Mouse (Mus musculus): ENCODE data around the gene Klhl7.
A peak's percentile ranks its signal among the peaks of the same experiment; 100 is the strongest.

Gene Klhl7

GRCm38 (mm10) chr5:24100106-24100809, at the start of gene Klhl7:
Gene Klhl7 (plus strand): TSS chr5:24100605.
- DNase-seq (ENCODE audit: low spot score in 2 of 2) = peak; percentile 73 to 85

- no peak for DNase-seq (ENCODE audit: low spot score in 2 of 2)
Observed at GRCm38 (mm10) chr5:24051755-24052675, 48.4 kb upstream of the Klhl7 start.

- no peak for DNase-seq (ENCODE audit: low spot score in 2 of 2)
Observed at GRCm38 (mm10) chr5:24053245-24054190, 46.9 kb upstream of the Klhl7 start.

GRCm38 (mm10) chr5:24054382-24054781, 46.0 kb upstream of the Klhl7 start:
- DNase-seq (ENCODE audit: low spot score in 2 of 2) = no peak

GRCm38 (mm10) chr5:24056865-24057264, 43.5 kb upstream of the Klhl7 start:
- DNase-seq (ENCODE audit: low spot score in 2 of 2) = no peak

- no peak for DNase-seq (ENCODE audit: low spot score in 2 of 2)
Observed at GRCm38 (mm10) chr5:24057592-24057991, 42.8 kb upstream of the Klhl7 start.

GRCm38 (mm10) chr5:24060949-24061348, 39.5 kb upstream of the Klhl7 start:
- DNase-seq (ENCODE audit: low spot score in 2 of 2) = no peak

- no peak for DNase-seq (ENCODE audit: low spot score in 2 of 2)
Observed at GRCm38 (mm10) chr5:24063034-24063433, 37.4 kb upstream of the Klhl7 start.

GRCm38 (mm10) chr5:24063545-24063944, 36.9 kb upstream of the Klhl7 start:
- no peak for DNase-seq (ENCODE audit: low spot score in 2 of 2)

- DNase-seq (ENCODE audit: low spot score in 2 of 2) = no peak
Observed at GRCm38 (mm10) chr5:24068955-24069354, 31.4 kb upstream of the Klhl7 start.

GRCm38 (mm10) chr5:24072031-24072430, 28.4 kb upstream of the Klhl7 start:
- DNase-seq (ENCODE audit: low spot score in 2 of 2) = no peak

GRCm38 (mm10) chr5:24076986-24077718, 23.3 kb upstream of the Klhl7 start:
- peak in 1 of 2 experiments; percentile 18 for DNase-seq (ENCODE audit: low spot score in 2 of 2)

GRCm38 (mm10) chr5:24077739-24078306, 22.6 kb upstream of the Klhl7 start:
- DNase-seq (ENCODE audit: low spot score in 2 of 2) = no peak

GRCm38 (mm10) chr5:24078420-24079179, 21.8 kb upstream of the Klhl7 start:
- DNase-seq (ENCODE audit: low spot score in 2 of 2) = no peak

GRCm38 (mm10) chr5:24080826-24081225, 19.6 kb upstream of the Klhl7 start:
- no peak for DNase-seq (ENCODE audit: low spot score in 2 of 2)

GRCm38 (mm10) chr5:24084835-24085234, 15.6 kb upstream of the Klhl7 start:
- no peak for DNase-seq (ENCODE audit: low spot score in 2 of 2)

GRCm38 (mm10) chr5:24086241-24086640, 14.2 kb upstream of the Klhl7 start:
- DNase-seq (ENCODE audit: low spot score in 2 of 2) = no peak

- DNase-seq (ENCODE audit: low spot score in 2 of 2) = no peak
Observed at GRCm38 (mm10) chr5:24086865-24087264, 13.5 kb upstream of the Klhl7 start.

- DNase-seq (ENCODE audit: low spot score in 2 of 2) = no peak
Observed at GRCm38 (mm10) chr5:24088451-24088850, 12.0 kb upstream of the Klhl7 start.

GRCm38 (mm10) chr5:24092496-24092895, 7.9 kb upstream of the Klhl7 start:
- no peak for DNase-seq (ENCODE audit: low spot score in 2 of 2)
